Mouse (Mus musculus) bone marrow macrophage, adult 2 months (primary cell): ENCODE results near the gene Skap1. TPM values are rescaled to one million over a fixed set of nuclear protein-coding genes. Genes with fewer than 3 reads are reported as not detected.
A peak's percentile ranks its signal among the peaks of the same experiment; 100 is the strongest.

Source experiments
- H3K27ac ChIP-seq: 2 replicates; pipeline ENCODE4 v1.5.1; 2012; ENCODE audit warnings: low read depth, low read length; ENCODE audit not compliant: insufficient read depth
- H3K4me1 ChIP-seq: 2 replicates; pipeline ENCODE4 v1.6.1; 2012; ENCODE audit warnings: low read length; ENCODE audit not compliant: control insufficient read depth, insufficient read depth
- H3K4me3 ChIP-seq: 2 replicates; pipeline ENCODE4 v1.5.1; 2012; ENCODE audit warnings: mild to moderate bottlenecking, low read length, moderate library complexity; ENCODE audit not compliant: insufficient read depth
- CTCF ChIP-seq: IDR thresholded peaks from 2 replicates; pipeline ENCODE4 v1.5.1; 2012; ENCODE audit warnings: low read depth, mild to moderate bottlenecking, low read length, moderate library complexity
- POLR2A ChIP-seq: IDR thresholded peaks from 2 replicates; pipeline ENCODE4 v1.6.1; 2012; ENCODE audit warnings: mild to moderate bottlenecking, low read depth, low read length, borderline replicate concordance
- polyA plus RNA-seq: library from polyadenylated mRNA; stranded (reverse); fragments of >200 nt; gene quantifications from 2 replicates; pipeline ENCODE4 v1.2.4, GENCODE M21; 2012; ENCODE audit not compliant: missing spikeins, insufficient read depth, insufficient read length

Skap1 gene
- polyA plus RNA-seq, 1 experiment, result not detected

DNA sequence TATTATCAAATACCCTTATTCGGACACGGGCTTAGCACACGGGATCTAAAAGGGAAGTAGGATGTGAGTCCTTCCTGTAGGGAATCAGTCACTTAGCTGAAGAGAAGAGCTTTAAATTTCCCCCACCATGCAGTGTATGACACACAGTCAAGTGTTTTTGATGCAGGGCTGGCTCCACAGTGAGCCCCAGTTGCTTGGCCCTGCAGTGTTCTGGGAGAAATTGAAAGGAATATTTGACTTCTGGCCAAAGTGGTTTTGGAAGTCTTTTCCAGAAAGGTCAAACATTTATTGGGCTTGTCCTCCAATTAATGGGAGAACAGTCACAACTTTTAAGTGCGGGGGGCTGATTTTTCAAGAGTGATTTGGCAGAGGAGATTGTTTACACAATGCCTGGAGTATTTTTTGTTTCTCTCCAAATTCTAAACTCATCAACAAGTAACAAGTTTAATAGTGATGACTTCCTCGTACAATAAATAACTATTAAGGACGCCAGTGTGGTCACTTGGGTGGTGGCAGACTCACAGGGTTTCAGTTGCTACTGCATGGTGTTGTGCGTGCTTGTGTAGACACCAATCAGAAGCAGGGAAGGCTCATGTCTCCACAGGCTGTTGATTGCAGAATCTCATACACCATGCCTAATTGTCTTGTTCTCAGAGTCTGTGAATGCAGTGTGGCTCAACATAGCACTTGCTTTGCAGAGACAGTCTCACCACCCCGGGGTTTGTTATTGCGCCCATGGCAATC lies 86.7 kb downstream of the Skap1 start:
- TF ChIP-seq POLR2A (no peak), CTCF (no peak)
- no peak overlapping the region for H3K27ac ChIP-seq
- H3K4me1 ChIP-seq, result no peaks in the 10 kb centered on the region
- H3K4me3 ChIP-seq, result no peak overlapping the region

DNA sequence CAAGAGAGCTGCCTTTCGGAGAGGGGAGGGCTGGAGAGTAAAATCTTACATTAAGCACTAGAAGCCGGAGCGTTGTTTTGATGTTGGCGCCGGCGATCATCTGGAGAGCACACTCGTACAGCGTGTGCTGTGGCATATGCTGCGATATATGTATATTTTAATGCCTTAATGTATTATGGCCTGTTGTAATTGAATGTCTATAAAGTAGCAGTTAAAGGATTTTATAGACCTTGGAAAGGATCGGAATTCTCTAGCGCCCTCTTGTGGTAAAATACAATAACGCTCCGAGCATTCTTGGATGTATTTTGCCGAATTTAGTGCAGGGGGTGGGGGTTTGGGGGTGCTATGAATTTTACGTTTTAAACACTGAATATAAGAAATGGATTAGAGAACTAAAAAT lies 88.7 kb downstream of the Skap1 start:
- no peak overlapping the region for H3K4me3 ChIP-seq
- TF ChIP-seq POLR2A (no peak), CTCF (peak; percentile 41)

DNA sequence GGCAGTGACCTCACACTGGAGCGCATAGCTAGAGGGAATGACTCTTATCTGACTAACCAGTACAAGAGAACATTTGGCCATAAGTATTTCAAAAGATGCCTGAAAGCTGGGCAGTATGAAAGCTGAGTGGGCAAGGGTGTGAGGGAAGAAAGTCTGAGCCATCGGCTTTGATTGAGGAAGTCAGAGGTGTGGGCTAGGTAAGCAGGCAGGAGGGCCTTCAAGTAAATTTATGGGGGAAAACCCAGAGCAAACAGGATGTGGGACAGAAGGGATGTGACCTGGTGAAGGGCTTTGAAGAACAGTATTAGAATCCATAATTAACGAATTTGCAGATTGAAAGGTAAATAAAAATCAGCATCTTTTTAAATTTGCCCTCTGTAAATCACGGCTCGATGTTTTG lies 95.8 kb downstream of the Skap1 start:
- TF ChIP-seq POLR2A (no peak), CTCF (no peak)
- Histone ChIP-seq H3K4me3 (no peak overlapping the region), H3K4me1 (no peaks in the 10 kb centered on the region), H3K27ac (no peak overlapping the region)

More for the DNA sequence above, 88.7 kb downstream of the Skap1 start:
- no peak overlapping the region for H3K27ac ChIP-seq
- no peaks in the 10 kb centered on the region for H3K4me1 ChIP-seq

DNA sequence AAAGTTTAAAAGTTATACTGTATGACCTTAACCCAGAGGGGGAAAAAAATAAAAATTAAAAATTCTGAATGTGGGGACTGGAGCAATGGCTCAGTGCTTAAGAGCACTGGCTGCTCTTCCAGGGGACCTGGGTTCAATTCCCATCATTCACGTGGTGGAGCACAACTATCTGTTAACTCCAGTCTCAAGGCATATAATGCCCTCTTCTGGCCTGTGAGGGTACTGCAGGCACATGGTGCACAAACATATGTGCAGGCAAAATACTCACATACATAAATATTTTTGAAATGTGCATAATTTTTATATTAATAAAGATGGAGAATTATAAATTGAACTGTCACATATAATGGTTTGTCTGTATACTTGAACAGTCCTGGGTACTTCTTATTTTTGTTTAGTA lies 99.7 kb downstream of the Skap1 start:
- H3K4me3 ChIP-seq, result no peak overlapping the region
- TF ChIP-seq POLR2A (no peak), CTCF (no peak)
- no peaks in the 10 kb centered on the region for H3K4me1 ChIP-seq

DNA sequence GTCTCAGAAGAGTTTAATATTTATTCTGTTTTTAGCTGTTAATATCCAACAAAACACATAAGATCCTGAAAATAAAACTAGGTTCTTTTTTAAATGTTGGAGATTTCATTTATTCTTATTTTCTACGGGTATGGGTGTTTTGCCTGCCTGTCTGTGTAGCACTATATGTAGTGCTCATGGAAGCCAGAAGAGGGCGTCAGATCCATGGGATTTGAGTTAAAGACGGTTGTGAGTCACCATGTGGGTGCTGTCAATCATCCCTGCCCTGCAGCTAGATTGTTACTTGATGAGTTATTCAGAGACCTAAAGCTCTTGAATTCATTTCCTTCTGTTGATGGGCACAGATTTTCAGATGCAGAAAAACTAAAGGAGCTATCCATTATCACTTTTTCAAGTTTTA lies 108.1 kb downstream of the Skap1 start:
- TF ChIP-seq CTCF (no peak), POLR2A (no peak)
- no peaks in the 10 kb centered on the region for H3K4me1 ChIP-seq
- no peak overlapping the region for H3K4me3 ChIP-seq
- H3K27ac ChIP-seq, result no peak overlapping the region

More for the DNA sequence above, 99.7 kb downstream of the Skap1 start:
- no peak overlapping the region for H3K27ac ChIP-seq

DNA sequence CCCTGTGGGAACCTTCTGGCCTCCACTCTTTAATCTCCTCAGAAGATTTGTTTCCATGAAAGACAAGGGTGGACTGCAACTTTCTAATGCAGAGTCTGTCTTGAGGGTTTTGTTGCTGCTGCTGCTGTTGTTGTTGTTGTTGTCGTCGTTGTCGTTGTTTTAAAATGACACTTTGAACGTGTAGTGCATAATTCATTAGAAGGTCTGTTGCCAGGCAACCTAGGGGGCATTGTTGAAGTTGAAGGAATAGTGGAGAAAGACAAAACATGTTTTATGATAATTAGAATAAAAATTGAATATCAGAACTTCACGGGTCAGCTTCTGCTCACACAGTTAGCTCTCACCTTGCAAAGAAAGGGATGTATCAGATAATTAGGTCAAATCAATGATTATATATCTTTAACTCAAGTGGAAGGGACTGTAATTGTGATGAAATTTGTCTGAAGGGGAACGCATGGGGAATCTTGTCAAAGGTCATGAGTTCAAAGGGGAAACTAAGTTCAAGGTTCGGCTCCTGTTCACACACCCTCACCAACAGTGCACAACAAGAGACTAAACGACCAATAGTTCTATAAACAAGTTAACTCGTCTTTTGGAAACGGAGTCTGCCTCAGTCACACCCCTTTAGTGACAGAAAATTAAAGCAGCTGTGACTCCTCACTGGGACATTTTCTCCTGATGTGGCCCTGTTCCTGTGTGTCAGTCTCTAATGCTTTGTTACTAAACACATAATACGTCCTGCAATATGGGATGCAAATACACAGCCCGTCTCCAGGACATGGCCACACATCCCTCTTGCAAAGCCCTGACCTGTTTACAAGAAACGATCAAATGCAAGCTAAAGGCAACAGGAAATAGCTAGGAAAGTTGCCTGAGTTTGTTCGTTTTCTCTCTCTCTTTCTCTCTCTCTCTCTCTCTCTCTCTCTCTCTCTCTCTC lies 112.4 kb downstream of the Skap1 start:
- no peak overlapping the region for H3K27ac ChIP-seq
- H3K4me3 ChIP-seq, result no peak overlapping the region
- TF ChIP-seq POLR2A (no peak), CTCF (no peak)
- H3K4me1 ChIP-seq, result no peaks in the 10 kb centered on the region

DNA sequence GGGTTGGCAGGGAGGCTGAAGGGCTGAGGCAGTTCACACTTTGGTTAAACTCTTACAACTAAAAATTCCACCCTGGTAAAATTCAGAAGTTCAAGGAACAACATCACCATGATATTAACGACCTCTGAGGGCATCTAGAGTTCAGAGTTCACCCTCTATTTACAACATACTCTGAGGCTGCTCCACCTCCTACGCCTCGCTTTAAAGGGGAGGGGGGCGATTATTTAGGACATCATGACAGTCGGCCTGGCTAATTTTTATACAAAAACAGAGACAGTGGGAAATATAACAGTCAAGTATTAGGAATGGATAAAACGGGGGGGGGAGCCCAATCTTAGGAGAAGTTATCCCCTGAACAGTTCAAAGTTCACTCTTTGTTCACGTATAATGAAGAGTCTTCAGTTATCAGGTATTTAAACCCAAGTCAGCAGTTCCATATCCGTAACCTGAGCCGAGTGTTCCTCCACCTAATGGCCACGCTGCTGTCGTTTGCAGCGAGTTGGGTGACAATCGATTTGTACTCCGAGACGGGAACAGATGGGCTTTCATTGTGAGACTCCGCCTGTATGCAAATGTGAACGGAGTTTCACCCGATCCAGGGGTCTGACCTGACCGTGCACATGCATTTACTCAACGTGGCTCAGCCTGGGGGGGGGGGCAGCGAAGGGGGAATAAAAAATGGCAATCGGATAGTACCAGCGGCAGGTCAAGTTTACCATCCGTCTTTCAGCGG lies 114.3 kb downstream of the Skap1 start:
- TF ChIP-seq CTCF, result no peak
- no peak for TF ChIP-seq POLR2A
- Histone ChIP-seq H3K4me1 (no peaks in the 10 kb centered on the region), H3K27ac (no peak overlapping the region), H3K4me3 (no peak overlapping the region)

DNA sequence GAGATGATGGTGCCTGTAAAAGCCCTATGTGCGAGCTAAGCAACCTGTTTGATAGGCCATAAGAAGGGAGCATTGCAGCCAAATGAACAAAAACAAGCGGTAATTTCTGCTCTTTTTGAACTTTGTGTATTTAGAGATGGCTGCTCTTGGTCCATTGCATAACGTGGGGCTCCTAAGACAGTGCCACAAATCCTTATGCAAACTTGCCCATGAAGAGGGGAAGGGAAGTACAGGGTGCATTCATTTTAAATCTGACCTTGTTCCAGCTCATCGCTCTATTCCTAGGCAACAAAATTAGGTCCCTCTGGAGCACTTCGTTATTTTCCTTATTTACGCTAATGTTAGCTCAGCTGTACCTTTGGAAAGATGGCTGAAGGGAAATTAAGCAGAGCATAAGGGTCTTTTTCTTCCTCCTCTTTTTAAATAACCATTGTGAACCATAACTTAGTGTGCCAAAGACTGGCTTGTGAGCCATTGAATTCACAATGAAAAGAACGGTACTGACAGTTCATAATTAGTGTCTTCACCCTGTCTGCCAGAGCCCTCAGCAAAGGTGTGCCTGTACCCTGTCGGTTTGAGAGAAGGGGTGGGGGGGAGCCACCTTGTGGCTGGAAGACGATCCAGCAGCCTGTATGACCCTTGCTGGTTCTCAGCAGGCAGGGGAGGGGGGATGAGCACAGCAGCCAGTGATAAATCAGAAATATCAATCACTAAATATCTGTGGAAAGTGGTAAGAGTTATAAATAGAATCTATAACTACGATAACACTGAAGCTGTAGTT lies 117.4 kb downstream of the Skap1 start:
- H3K4me1 ChIP-seq, result no peaks in the 10 kb centered on the region
- no peak for TF ChIP-seq CTCF
- no peak for TF ChIP-seq POLR2A
- H3K27ac ChIP-seq, result no peak overlapping the region
- H3K4me3 ChIP-seq, result no peak overlapping the region

DNA sequence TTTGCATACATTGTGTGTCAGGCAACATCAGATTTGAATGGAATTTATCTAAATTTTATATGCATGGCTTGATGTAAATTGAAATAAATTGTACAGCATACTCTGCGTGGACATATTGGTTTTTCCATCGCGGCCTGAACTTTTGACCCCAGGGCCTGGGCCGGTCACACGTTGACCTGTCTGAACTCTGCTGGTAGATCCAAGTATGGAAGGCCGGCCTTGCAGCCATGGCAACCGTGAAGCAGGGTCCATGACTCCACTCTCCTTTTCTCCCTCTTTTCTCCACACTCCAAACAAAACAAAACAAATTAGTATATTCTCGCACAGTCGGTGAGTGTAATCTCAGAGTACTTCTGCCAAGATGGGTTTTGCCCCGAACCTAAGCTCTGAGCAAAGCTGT lies 118.2 kb downstream of the Skap1 start:
- H3K27ac ChIP-seq, result no peak overlapping the region
- TF ChIP-seq CTCF, result no peak
- TF ChIP-seq POLR2A, result no peak
- no peak overlapping the region for H3K4me3 ChIP-seq
- H3K4me1 ChIP-seq, result no peaks in the 10 kb centered on the region; the same call in 1 of the 2 replicates
